Mouse (Mus musculus): ENCODE data around the gene St5.

DNA sequence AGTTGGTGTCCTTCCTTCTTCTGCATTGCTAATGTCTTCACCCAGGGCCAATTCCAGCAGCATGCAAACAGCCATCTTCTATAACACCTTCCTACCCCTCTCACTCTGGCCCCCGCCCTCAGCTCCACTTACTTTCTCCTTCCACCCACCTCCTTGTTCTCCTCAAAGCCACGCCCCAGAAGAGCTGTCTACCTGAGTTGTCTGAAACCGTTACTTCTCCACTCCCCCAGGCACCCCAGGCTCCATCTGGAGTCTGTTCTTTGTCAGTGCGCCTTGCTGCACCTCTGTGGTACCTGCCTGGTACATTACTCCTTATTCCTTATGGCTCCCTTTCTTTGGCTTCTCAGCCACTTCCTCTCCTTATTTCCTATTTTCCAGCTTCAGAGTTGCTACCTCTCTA lies 170.3 kb downstream of the St5 start:
- TF ChIP-seq HCFC1 (IDR thresholded peaks at IDR 0.05; ENCODE audit: borderline replicate concordance, insufficient read depth, low read length) (no peak), ZNF384 (IDR thresholded peaks at IDR 0.05; ENCODE audit: low read depth, low read length) (no peak), ZC3H11A (IDR thresholded peaks at IDR 0.05; ENCODE audit: borderline replicate concordance, low read depth, low read length) (no peak), MAFK (IDR thresholded peaks at IDR 0.05; ENCODE audit: insufficient read depth, low read depth, low read length) (no peak), CHD2 (IDR thresholded peaks at IDR 0.05; ENCODE audit: low read depth, low read length) (no peak)
